9 mouse cellular contexts compared by ENCODE assay signal in the genomic region with DNA sequence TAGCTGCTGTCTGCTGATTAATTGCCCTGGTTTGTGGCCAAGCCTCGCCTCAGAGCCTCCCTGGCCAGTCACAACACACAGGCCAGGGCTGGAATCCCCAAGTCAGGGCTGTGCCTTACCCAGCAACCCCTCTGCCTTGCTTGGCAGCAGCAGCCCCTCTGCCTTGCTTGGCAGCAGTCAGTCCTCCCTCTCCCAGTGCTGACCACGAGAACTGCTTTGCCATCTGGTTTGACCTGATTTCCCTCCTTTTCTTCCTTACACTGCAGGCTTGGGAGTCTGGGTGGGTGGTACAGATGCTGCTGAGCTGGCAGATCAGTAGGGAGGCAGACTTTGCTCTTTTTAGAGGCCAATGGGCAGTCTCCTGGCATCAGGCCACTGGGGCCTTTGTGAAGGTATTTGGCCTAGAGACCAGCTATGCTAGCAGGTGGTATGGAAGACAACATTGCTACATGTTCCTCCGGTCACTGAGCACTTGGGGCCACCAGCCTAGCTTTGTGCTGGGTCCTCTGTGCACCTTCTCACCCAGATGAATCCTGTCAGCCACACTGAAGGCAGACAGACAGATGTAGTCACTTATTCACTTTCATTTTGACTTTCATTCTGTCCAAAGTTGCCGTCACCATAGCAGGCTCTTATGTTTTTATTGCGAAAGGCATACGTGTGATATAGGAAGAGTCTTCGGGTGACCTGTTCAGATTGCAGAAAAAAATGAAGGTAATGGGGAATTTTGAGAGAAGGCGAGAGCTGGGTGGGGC.
DNase-seq lines count a peak whose midpoint lies in the region; ATAC-seq lines count a peak whose summit lies in the region.
"Had no signal": no experiment of that assay in that cellular context is flagged by ENCODE, and none has a peak within 500 bp of the region (broad histone marks: within the 10 kb centered on the region; RNA-seq: fewer than 3 reads in every experiment).

No protein-coding gene starts in this region.

- H3K27ac ChIP-seq in hindbrain, embryonic 13.5 days, result no peak overlapping the region; the same call in 1 of the 2 replicates
- no peak overlapping the region for H3K27ac ChIP-seq in hindbrain, embryonic 12.5 days
- 0 out of 2 replicates have a peak overlapping the region, but pooled peaks have one; percentile 20 for H3K27ac ChIP-seq in embryonic facial prominence, embryonic 10.5 days (replicated peaks)
- H3K27ac ChIP-seq in intestine, embryonic 16.5 days (ENCODE audit: low read length), result peak overlapping the region; percentile 63
- H3K27ac ChIP-seq in liver, embryonic 11.5 days (ENCODE audit: low read depth, low read length), result 0 out of 2 replicates have a peak overlapping the region, but pooled peaks have one; percentile 6
- H3K27ac ChIP-seq: neural tube, embryonic 12.5 days had no signal

- no peak overlapping the region for H3K4me3 ChIP-seq in hindbrain, embryonic 13.5 days
- H3K4me3 ChIP-seq in hindbrain, embryonic 12.5 days, result no peak overlapping the region
- H3K4me3 ChIP-seq in embryonic facial prominence, embryonic 10.5 days, result no peak overlapping the region
- no peak overlapping the region for H3K4me3 ChIP-seq in intestine, embryonic 16.5 days (ENCODE audit: low read length)
- H3K4me3 ChIP-seq in liver, embryonic 11.5 days (ENCODE audit: low read depth, low read length), result no peak overlapping the region
- H3K4me3 ChIP-seq: neural tube, embryonic 12.5 days had no signal

- peak; percentile 47 for ATAC-seq in hindbrain, embryonic 13.5 days (ENCODE audit: low FRiP score)
- no peak; the same call in 1 of the 2 replicates for ATAC-seq in hindbrain, embryonic 12.5 days (ENCODE audit: low FRiP score)
- peak; percentile 60 for ATAC-seq in intestine, embryonic 16.5 days
- no peak for ATAC-seq in liver, embryonic 11.5 days (replicated peaks; ENCODE audit: low FRiP score)

- H3K4me2 ChIP-seq in hindbrain, embryonic 13.5 days, result no peak overlapping the region
- no peak overlapping the region for H3K4me2 ChIP-seq in hindbrain, embryonic 12.5 days (replicated peaks)
- 0 out of 2 replicates have a peak overlapping the region, but pooled peaks have one; percentile 10 for H3K4me2 ChIP-seq in intestine, embryonic 16.5 days (ENCODE audit: low read depth, low read length)
- no peak overlapping the region for H3K4me2 ChIP-seq in liver, embryonic 11.5 days
- H3K4me2 ChIP-seq: neural tube, embryonic 12.5 days had no signal

- peak; percentile 79 for DNase-seq in NIH3T3 (ENCODE audit: low read depth)
- DNase-seq in embryonic facial prominence, embryonic 10.5 days (ENCODE audit: low spot score), result no peak
- DNase-seq in liver, embryonic 11.5 days (ENCODE audit: low spot score), result no peak
- peak; percentile 81 for DNase-seq in retina, postnatal 1 day
- DNase-seq in thymus, postnatal 0 days (ENCODE audit: low spot score), result no peak

- WGBS in hindbrain, embryonic 13.5 days, result 82% methylated on average over 8 of the region's 8 CpGs
- WGBS in hindbrain, embryonic 12.5 days, result 85% methylated on average over 8 of the region's 8 CpGs
- 88% methylated on average over 8 of the region's 8 CpGs for WGBS in embryonic facial prominence, embryonic 10.5 days
- 67% methylated on average over 8 of the region's 8 CpGs for WGBS in intestine, embryonic 16.5 days
- WGBS in liver, embryonic 11.5 days, result 85% methylated on average over 8 of the region's 8 CpGs

- peaks cover 21% of the 10 kb centered on the region for H3K4me1 ChIP-seq in hindbrain, embryonic 13.5 days (replicated peaks)
- H3K4me1 ChIP-seq in hindbrain, embryonic 12.5 days, result peaks cover 15% of the 10 kb centered on the region
- H3K4me1 ChIP-seq in embryonic facial prominence, embryonic 10.5 days, result peaks cover 28% of the 10 kb centered on the region
- peaks cover 32% of the 10 kb centered on the region for H3K4me1 ChIP-seq in intestine, embryonic 16.5 days (ENCODE audit: control insufficient read depth, insufficient read depth, low read length)
- peaks cover 54% of the 10 kb centered on the region for H3K4me1 ChIP-seq in liver, embryonic 11.5 days (replicated peaks; ENCODE audit: control insufficient read depth, insufficient read depth, low read length)

- H3K27me3 ChIP-seq in hindbrain, embryonic 13.5 days, result no peaks in the 10 kb centered on the region
- H3K27me3 ChIP-seq in hindbrain, embryonic 12.5 days, result no peaks in the 10 kb centered on the region
- no peaks in the 10 kb centered on the region for H3K27me3 ChIP-seq in embryonic facial prominence, embryonic 10.5 days (replicated peaks; ENCODE audit: low read depth, poor library complexity, severe bottlenecking)
- H3K27me3 ChIP-seq in intestine, embryonic 16.5 days (replicated peaks; ENCODE audit: control insufficient read depth, insufficient read depth, low read length), result no peaks in the 10 kb centered on the region
- no peaks in the 10 kb centered on the region for H3K27me3 ChIP-seq in liver, embryonic 11.5 days (replicated peaks; ENCODE audit: control insufficient read depth, insufficient read depth, low read length)
- H3K27me3 ChIP-seq: neural tube, embryonic 12.5 days had no signal

- no peak overlapping the region for H3K9ac ChIP-seq in hindbrain, embryonic 13.5 days
- H3K9ac ChIP-seq in hindbrain, embryonic 12.5 days, result no peak overlapping the region
- H3K9ac ChIP-seq in intestine, embryonic 16.5 days (ENCODE audit: low read depth, low read length), result 0 out of 2 replicates have a peak overlapping the region, but pooled peaks have one; percentile 44
- H3K9ac ChIP-seq in liver, embryonic 11.5 days (ENCODE audit: low read depth, low read length), result peak overlapping the region; percentile 17; the same call in 1 of the 2 replicates
- H3K9ac ChIP-seq: neural tube, embryonic 12.5 days had no signal

- H3K9me3 ChIP-seq in hindbrain, embryonic 13.5 days, result no peaks in the 10 kb centered on the region
- H3K9me3 ChIP-seq in hindbrain, embryonic 12.5 days (replicated peaks), result no peaks in the 10 kb centered on the region
- H3K9me3 ChIP-seq in embryonic facial prominence, embryonic 10.5 days, result no peaks in the 10 kb centered on the region
- no peaks in the 10 kb centered on the region for H3K9me3 ChIP-seq in intestine, embryonic 16.5 days (ENCODE audit: control insufficient read depth, low read length)
- H3K9me3 ChIP-seq in liver, embryonic 11.5 days (ENCODE audit: control insufficient read depth, low read length), result peaks cover 2% of the 10 kb centered on the region; the same call in 1 of the 2 replicates
- H3K9me3 ChIP-seq: neural tube, embryonic 12.5 days had no signal

- H3K36me3 ChIP-seq in hindbrain, embryonic 13.5 days, result no peaks in the 10 kb centered on the region
- H3K36me3 ChIP-seq in hindbrain, embryonic 12.5 days, result no peaks in the 10 kb centered on the region
- H3K36me3 ChIP-seq in embryonic facial prominence, embryonic 10.5 days (replicated peaks), result no peaks in the 10 kb centered on the region
- no peaks in the 10 kb centered on the region for H3K36me3 ChIP-seq in intestine, embryonic 16.5 days (ENCODE audit: control insufficient read depth, insufficient read depth, low read length)
- H3K36me3 ChIP-seq in liver, embryonic 11.5 days (ENCODE audit: control insufficient read depth, insufficient read depth, low read length), result no peaks in the 10 kb centered on the region
- H3K36me3 ChIP-seq: neural tube, embryonic 12.5 days had no signal

Comparison
In these comparisons a context has a peak if more than half of its experiments do, and no peak if none do; other contexts are left out.
1. ATAC-seq: peak in hindbrain, embryonic 13.5 days (single experiment) and intestine, embryonic 16.5 days (single experiment); none in hindbrain, embryonic 12.5 days (single experiment) and liver, embryonic 11.5 days (single experiment).
2. H3K27ac ChIP-seq: peak in embryonic facial prominence, embryonic 10.5 days (single experiment), intestine, embryonic 16.5 days (single experiment) and liver, embryonic 11.5 days (single experiment); none in hindbrain, embryonic 13.5 days (single experiment) and hindbrain, embryonic 12.5 days (single experiment).
3. H3K9ac ChIP-seq: peak in intestine, embryonic 16.5 days (single experiment) and liver, embryonic 11.5 days (single experiment); none in hindbrain, embryonic 13.5 days (single experiment) and hindbrain, embryonic 12.5 days (single experiment).
4. DNase-seq: peak in NIH3T3 (single experiment) and retina, postnatal 1 day (single experiment); none in embryonic facial prominence, embryonic 10.5 days (single experiment), liver, embryonic 11.5 days (single experiment) and thymus, postnatal 0 days (single experiment).